Mouse (Mus musculus): ENCODE results near the gene Ttll7.

Gene Ttll7

GRCm38 (mm10) chr3:146871954-146872353 is 19.8 kb downstream of the Ttll7 start:
- Histone ChIP-seq H3K36me3 (ENCODE audit: control insufficient read depth, insufficient read depth, low read length, poor library complexity, severe bottlenecking) (no peaks in the 10 kb centered on the region), H3K27me3 (ENCODE audit: control insufficient read depth, insufficient read depth, low read length, poor library complexity, severe bottlenecking) (no peaks in the 10 kb centered on the region)
- DNase-seq (ENCODE audit: low read depth, low spot score): no peak

DNA sequence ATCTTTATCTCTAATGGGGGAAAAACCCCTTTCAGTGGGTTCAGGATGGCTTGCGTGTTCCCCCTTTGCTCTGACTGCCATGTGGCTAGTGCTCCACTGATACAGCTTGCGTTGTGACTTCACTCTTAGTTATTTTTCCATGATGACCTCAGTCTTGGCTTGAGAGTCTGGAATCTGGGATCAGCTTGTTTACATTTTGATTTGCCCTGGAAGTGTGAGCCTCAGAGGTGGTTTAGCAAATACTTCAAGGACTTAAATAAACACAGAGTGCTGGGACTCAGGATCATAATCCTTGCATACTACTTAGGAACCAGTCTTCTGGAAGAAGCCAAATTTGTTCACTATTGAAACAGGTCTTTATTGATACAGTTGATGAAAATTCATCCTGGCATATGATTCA is 23.8 kb downstream of the Ttll7 start:
- Histone ChIP-seq H3K36me3 (ENCODE audit: control insufficient read depth, insufficient read depth, low read length, poor library complexity, severe bottlenecking) (no peaks in the 10 kb centered on the region), H3K27me3 (ENCODE audit: control insufficient read depth, insufficient read depth, low read length, poor library complexity, severe bottlenecking) (no peaks in the 10 kb centered on the region)
- no peak for DNase-seq (ENCODE audit: low read depth, low spot score)

DNA sequence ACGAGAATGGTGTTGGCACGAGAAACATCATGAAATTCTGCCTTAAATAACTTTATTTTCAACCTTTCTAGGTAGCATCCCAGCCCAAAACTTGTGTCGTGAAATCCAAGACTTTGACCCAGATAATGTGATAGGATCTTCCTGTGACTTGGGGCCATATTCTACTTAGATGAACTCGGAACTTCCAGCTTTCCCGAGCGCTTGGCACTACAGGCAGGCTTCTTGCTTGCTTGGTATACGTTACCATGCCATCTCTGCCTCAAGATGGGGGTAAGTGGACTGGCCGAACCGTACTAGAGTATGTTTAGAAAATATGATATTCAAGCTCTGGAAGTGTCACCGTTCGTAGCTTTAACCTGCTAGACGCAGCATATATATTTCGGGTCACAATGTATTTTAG is 41.8 kb downstream of the Ttll7 start:
- DNase-seq (ENCODE audit: low read depth, low spot score): no peak
- Histone ChIP-seq H3K27me3 (ENCODE audit: control insufficient read depth, insufficient read depth, low read length, poor library complexity, severe bottlenecking) (no peaks in the 10 kb centered on the region), H3K36me3 (ENCODE audit: control insufficient read depth, insufficient read depth, low read length, poor library complexity, severe bottlenecking) (no peaks in the 10 kb centered on the region)

DNA sequence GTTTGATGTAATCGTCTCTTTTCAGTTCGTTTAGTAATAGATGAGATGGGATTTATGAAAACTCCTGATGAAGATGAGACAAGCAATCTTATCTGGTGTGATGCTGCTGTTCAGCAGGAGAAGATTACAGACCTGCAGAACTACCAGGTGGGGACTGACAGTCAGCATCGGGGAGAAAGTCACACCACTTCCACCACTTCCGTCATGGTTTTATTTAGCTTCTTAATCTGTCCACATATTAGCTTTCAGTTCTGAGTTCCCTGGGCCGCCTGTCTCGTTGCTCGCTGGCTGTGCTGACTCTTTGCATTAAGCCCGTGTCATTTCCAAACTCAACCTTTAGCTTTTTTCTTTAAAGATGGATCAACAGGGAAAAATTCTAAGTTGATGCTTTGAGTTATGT is 44.4 kb downstream of the Ttll7 start:
- Histone ChIP-seq H3K36me3 (ENCODE audit: control insufficient read depth, insufficient read depth, low read length, poor library complexity, severe bottlenecking) (no peaks in the 10 kb centered on the region), H3K27me3 (ENCODE audit: control insufficient read depth, insufficient read depth, low read length, poor library complexity, severe bottlenecking) (no peaks in the 10 kb centered on the region)
- DNase-seq (ENCODE audit: low read depth, low spot score): no peak

DNA sequence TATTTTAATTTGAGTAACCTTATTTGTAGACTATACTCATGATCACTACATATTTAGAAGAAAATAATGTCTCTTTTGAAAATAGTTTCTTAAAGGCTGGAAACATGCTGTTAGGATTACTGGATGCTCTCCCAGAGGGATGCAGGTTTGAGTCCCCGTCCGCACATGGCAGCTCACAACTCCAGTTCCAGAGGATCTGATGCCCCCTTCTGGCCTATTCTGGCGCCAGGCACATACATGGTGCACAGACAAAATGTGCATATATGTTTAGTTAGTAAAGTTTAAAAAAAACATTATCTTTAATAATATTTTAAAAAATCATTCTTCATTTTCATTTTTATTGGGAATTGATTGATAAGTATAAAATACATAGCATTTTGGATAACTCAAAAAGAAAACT is 47.9 kb downstream of the Ttll7 start:
- Histone ChIP-seq H3K36me3 (ENCODE audit: control insufficient read depth, insufficient read depth, low read length, poor library complexity, severe bottlenecking) (no peaks in the 10 kb centered on the region), H3K27me3 (ENCODE audit: control insufficient read depth, insufficient read depth, low read length, poor library complexity, severe bottlenecking) (no peaks in the 10 kb centered on the region)
- no peak for DNase-seq (ENCODE audit: low read depth, low spot score)

DNA sequence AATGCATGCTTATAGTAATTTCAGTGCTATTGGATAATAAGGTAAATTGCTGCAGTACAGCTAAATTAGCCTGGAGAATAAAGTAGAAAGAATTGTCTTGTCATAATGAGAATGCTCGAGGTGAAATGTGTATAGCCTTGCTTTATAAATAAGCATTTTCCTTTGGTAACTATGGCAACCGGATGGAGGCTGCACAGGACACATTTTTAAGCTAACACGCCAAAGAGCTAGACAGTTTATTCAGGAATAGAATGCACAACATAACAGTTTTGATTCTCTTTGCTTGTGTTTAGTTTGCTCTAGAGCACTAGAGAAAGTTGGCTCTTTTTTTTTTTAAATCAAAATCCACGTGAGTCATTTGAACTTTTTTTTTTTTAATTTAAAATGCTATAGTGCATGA is 49.6 kb downstream of the Ttll7 start:
- Histone ChIP-seq H3K36me3 (ENCODE audit: control insufficient read depth, insufficient read depth, low read length, poor library complexity, severe bottlenecking) (no peaks in the 10 kb centered on the region), H3K27me3 (ENCODE audit: control insufficient read depth, insufficient read depth, low read length, poor library complexity, severe bottlenecking) (no peaks in the 10 kb centered on the region)
- no peak for DNase-seq (ENCODE audit: low read depth, low spot score)

- H3K27me3 ChIP-seq (ENCODE audit: control insufficient read depth, insufficient read depth, low read length, poor library complexity, severe bottlenecking): no peaks in the 10 kb centered on the region
- no peak for DNase-seq (ENCODE audit: low read depth, low spot score)
- no peaks in the 10 kb centered on the region; the same call in 1 of the 2 replicates for H3K36me3 ChIP-seq (ENCODE audit: control insufficient read depth, insufficient read depth, low read length, poor library complexity, severe bottlenecking)
Observed at GRCm38 (mm10) chr3:146905606-146906005, 53.4 kb downstream of the Ttll7 start.

- Histone ChIP-seq H3K36me3 (ENCODE audit: control insufficient read depth, insufficient read depth, low read length, poor library complexity, severe bottlenecking) (no peaks in the 10 kb centered on the region; the same call in 1 of the 2 replicates), H3K27me3 (ENCODE audit: control insufficient read depth, insufficient read depth, low read length, poor library complexity, severe bottlenecking) (no peaks in the 10 kb centered on the region)
- DNase-seq (ENCODE audit: low read depth, low spot score): no peak
Observed at GRCm38 (mm10) chr3:146908922-146909321, 56.8 kb downstream of the Ttll7 start.

DNA sequence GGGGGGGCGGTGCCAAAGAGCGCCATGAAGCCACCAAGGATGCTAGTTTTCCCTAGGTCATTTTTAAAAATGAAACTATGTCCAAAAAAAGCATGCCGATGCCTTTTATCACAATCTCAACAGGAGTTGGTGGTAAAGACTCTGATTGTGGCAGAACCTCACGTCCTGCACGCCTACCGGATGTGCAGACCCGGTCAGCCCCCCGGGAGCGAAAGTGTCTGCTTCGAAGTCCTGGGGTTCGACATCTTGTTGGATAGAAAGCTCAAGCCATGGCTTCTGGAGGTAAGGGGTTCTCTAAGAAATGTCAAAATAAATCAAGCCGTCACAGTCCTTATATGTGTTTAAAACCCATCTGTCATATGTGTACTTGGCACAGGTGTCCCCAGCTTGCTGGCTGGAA is 60.9 kb downstream of the Ttll7 start:
- Histone ChIP-seq H3K36me3 (ENCODE audit: control insufficient read depth, insufficient read depth, low read length, poor library complexity, severe bottlenecking) (no peaks in the 10 kb centered on the region; the same call in 1 of the 2 replicates), H3K27me3 (ENCODE audit: control insufficient read depth, insufficient read depth, low read length, poor library complexity, severe bottlenecking) (no peaks in the 10 kb centered on the region)
- DNase-seq (ENCODE audit: low read depth, low spot score): no peak

DNA sequence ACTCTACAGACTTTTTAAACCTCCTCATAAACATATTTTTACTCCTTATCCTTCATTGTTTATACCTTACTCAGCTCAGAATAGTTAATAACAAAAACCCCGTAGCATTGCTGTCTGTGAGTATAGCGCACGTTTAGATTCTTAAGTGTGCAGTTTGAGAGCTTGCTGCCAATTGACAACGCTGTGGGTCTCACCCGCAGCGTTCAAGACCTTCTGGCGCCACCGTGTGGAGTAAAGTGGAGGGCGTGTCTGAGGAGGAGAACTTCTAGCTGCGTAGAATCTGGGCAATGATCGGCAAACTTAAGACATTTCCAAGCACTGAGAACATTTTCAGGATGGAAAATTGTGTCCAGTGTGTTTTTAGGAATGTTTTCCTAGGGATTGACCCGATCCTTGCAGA is 62.6 kb downstream of the Ttll7 start:
- peak; percentile 73 for DNase-seq (ENCODE audit: low read depth, low spot score)
- Histone ChIP-seq H3K27me3 (ENCODE audit: control insufficient read depth, insufficient read depth, low read length, poor library complexity, severe bottlenecking) (no peaks in the 10 kb centered on the region), H3K36me3 (ENCODE audit: control insufficient read depth, insufficient read depth, low read length, poor library complexity, severe bottlenecking) (no peaks in the 10 kb centered on the region)

DNA sequence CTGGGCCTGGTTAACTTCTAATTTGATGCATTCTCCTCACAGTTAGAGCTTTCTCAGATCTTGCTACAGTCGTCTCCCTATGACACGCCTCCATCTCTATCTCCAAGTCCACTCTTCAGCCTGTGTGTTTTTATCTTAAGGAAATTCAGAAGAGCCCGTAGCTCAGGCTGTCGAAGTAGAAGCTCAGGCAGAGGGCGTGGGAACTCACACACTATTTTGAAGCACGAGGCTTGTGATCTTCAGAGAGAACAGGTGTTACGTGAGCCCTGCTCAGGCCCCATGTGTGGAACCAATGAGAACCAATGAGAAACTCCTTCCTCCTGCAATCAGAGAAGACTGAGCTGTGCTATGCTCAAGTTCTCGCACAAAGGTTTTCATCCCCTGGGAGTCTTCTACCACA is 65.7 kb downstream of the Ttll7 start:
- no peak for DNase-seq (ENCODE audit: low read depth, low spot score)
- no peaks in the 10 kb centered on the region for H3K27me3 ChIP-seq (ENCODE audit: control insufficient read depth, insufficient read depth, low read length, poor library complexity, severe bottlenecking)

DNA sequence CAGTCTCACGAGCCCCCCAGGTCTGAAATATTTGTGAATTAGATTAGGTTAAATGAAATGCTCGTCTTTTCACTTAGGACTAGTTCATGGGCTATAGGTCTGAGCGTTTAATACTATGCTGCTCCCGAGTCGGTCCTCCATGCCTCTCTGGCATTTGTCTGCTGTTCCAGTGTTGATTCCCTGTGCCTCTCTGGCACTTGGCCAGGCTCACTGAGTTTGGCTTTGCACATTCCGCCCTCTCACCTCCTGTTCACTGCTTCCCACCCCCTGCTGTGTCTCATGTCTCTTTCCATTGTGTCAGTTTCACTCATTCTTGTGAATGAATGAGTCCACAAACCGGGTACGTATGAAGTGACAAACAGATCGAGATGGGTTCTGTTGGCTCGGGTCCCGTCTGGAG is 66.2 kb downstream of the Ttll7 start:
- no peaks in the 10 kb centered on the region for H3K27me3 ChIP-seq (ENCODE audit: control insufficient read depth, insufficient read depth, low read length, poor library complexity, severe bottlenecking)
- no peak for DNase-seq (ENCODE audit: low read depth, low spot score)
- no peaks in the 10 kb centered on the region for H3K36me3 ChIP-seq (ENCODE audit: control insufficient read depth, insufficient read depth, low read length, poor library complexity, severe bottlenecking)

More for the DNA sequence above, 65.7 kb downstream of the Ttll7 start:
- H3K36me3 ChIP-seq (ENCODE audit: control insufficient read depth, insufficient read depth, low read length, poor library complexity, severe bottlenecking): no peaks in the 10 kb centered on the region

DNA sequence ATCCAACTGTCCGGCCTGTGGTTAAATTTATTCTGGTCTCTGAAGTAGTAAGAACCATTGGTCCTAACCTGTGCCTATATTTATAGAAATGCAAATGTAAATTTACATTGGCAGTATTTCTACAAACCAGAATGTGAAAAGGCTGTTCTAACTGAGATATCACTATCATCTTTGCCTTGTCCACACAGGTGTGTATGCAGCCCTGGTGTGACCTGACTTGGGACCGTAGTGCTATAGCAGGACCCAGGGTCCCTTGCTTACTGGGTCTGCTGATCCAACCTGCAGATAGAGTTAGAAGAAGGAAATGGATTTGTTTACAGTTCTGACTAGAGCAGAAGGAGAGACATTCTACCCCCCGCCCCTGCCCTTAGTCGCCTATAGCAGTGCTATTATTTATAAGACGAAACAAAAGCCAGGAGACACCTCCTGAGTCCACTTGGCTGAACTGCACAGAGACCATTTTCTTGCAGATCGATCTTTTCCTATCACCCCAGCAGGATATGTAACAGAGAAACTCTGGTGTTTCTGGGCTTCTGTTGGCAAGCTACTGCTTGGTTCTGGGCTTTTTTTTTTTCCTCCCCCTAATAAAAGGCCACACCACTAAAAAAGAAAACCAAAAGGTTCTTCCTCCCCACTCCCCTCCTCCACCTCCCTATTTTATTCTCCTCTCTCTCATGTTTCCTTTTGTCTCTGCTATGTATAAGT is 75.3 kb downstream of the Ttll7 start:
- DNase-seq (ENCODE audit: low read depth, low spot score): no peak
- Histone ChIP-seq H3K27me3 (ENCODE audit: control insufficient read depth, insufficient read depth, low read length, poor library complexity, severe bottlenecking) (no peaks in the 10 kb centered on the region), H3K36me3 (ENCODE audit: control insufficient read depth, insufficient read depth, low read length, poor library complexity, severe bottlenecking) (no peaks in the 10 kb centered on the region)

- DNase-seq (ENCODE audit: low read depth, low spot score): no peak
- Histone ChIP-seq H3K27me3 (ENCODE audit: control insufficient read depth, insufficient read depth, low read length, poor library complexity, severe bottlenecking) (no peaks in the 10 kb centered on the region), H3K36me3 (ENCODE audit: control insufficient read depth, insufficient read depth, low read length, poor library complexity, severe bottlenecking) (no peaks in the 10 kb centered on the region)
Observed at GRCm38 (mm10) chr3:146928141-146928540, 76.0 kb downstream of the Ttll7 start.

DNA sequence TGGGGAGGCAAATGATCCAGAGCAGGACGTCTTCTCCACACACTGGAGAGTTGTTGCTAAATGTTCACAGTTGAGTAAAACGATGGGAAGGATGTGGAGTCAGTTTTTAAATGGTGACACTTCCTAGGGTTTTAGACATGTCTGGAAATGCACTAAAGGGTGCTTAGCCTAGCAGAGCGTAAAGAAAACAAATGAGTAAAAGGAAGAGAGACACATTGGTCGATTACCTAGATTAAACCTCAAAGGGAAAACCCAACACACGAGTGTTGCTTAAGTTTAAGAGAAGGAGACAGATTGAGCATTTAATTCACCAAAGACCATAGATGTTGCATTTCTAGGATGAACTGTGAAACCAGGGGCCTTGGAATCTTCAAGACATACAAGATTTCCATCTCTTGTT is 76.8 kb downstream of the Ttll7 start:
- no peaks in the 10 kb centered on the region for H3K36me3 ChIP-seq (ENCODE audit: control insufficient read depth, insufficient read depth, low read length, poor library complexity, severe bottlenecking)
- H3K27me3 ChIP-seq (ENCODE audit: control insufficient read depth, insufficient read depth, low read length, poor library complexity, severe bottlenecking): no peaks in the 10 kb centered on the region
- no peak for DNase-seq (ENCODE audit: low read depth, low spot score)

DNA sequence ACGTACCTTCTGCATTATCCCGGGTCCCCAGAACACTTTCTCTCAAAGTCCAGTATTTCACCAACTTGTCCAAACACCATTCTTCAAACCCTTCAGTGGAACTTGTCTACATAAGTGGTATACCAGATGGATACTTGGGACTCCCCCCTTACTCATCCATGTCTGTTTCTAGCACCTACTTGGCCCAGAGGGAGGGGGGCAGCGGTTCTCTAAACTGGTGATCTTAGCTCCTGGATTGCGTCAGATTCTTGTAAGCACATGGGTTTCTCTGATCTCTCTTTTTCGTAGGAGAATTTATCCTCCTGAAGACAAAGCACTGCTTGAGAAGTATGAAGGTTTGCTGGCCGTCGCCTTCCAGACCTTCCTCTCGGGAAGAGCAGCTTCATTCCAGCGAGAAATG is 79.0 kb downstream of the Ttll7 start:
- Histone ChIP-seq H3K27me3 (ENCODE audit: control insufficient read depth, insufficient read depth, low read length, poor library complexity, severe bottlenecking) (no peaks in the 10 kb centered on the region), H3K36me3 (ENCODE audit: control insufficient read depth, insufficient read depth, low read length, poor library complexity, severe bottlenecking) (no peaks in the 10 kb centered on the region)
- DNase-seq (ENCODE audit: low read depth, low spot score): no peak

Measured in splenic B cell, adult 2 months (primary cell).